Comparison of ENCODE assay signal across 11 mouse cellular contexts in genomic region chr8:116383495-116384417, GRCm38 (mm10).
DNase-seq lines count a peak whose midpoint lies in the region; ATAC-seq lines count a peak whose summit lies in the region.
"Had no signal": no experiment of that assay in that cellular context is flagged by ENCODE, and none has a peak within 500 bp of the region (broad histone marks: within the 10 kb centered on the region; RNA-seq: fewer than 3 reads in every experiment).

No protein-coding gene starts in this region.

- H3K4me3 ChIP-seq in kidney, embryonic 16.5 days (ENCODE audit: low read length): no peak overlapping the region
- no peak overlapping the region for H3K4me3 ChIP-seq in neural tube, embryonic 11.5 days (ENCODE audit: low read depth, low read length)
- H3K4me3 ChIP-seq: embryonic facial prominence, embryonic 15.5 days had no signal

- no peak overlapping the region for H3K27ac ChIP-seq in kidney, embryonic 16.5 days (ENCODE audit: low read length)
- H3K27ac ChIP-seq in neural tube, embryonic 11.5 days (ENCODE audit: low read depth, low read length): no peak overlapping the region
- H3K27ac ChIP-seq: embryonic facial prominence, embryonic 15.5 days had no signal

- H3K27me3 ChIP-seq in kidney, embryonic 16.5 days (ENCODE audit: insufficient read depth, low read length): no peaks in the 10 kb centered on the region
- no peaks in the 10 kb centered on the region for H3K27me3 ChIP-seq in neural tube, embryonic 11.5 days (ENCODE audit: control insufficient read depth, insufficient read depth, low read length)
- H3K27me3 ChIP-seq: embryonic facial prominence, embryonic 15.5 days had no signal

- DNase-seq in kidney, adult 18-20 months: no peak
- DNase-seq in embryo, embryonic 11 days: peak; percentile 67
- DNase-seq in heart, postnatal 14 days: peak; percentile 31 to 36
- peak; percentile 65 for DNase-seq in neural tube, embryonic 11.5 days (ENCODE audit: low spot score)
- DNase-seq in natural killer cell, adult 2 months (ENCODE audit: low spot score in 2 of 2): no peak
- DNase-seq in adrenal gland, adult 18-20 months (ENCODE audit: low spot score in 2 of 2): no peak
- DNase-seq: thymus, postnatal 36 days had no signal

- no peak overlapping the region for H3K4me2 ChIP-seq in kidney, embryonic 16.5 days (replicated peaks; ENCODE audit: low read depth, low read length)
- no peak overlapping the region; the same call in 1 of the 2 replicates for H3K4me2 ChIP-seq in neural tube, embryonic 11.5 days (ENCODE audit: low read depth)
- H3K4me2 ChIP-seq: embryonic facial prominence, embryonic 15.5 days had no signal

- intact Hi-C loops in heart, postnatal 14 days (cut with DNase I): no loop called here

- peaks cover 5% of the 10 kb centered on the region; the same call in 1 of the 2 replicates for H3K4me1 ChIP-seq in kidney, embryonic 16.5 days (ENCODE audit: insufficient read depth, low read length)
- H3K4me1 ChIP-seq in neural tube, embryonic 11.5 days (ENCODE audit: control insufficient read depth, insufficient read depth, low read length): peaks cover 8% of the 10 kb centered on the region; the same call in 1 of the 2 replicates

- H3K9ac ChIP-seq in kidney, embryonic 16.5 days (replicated peaks; ENCODE audit: low read length): no peak overlapping the region
- H3K9ac ChIP-seq in neural tube, embryonic 11.5 days (ENCODE audit: low read length): no peak overlapping the region
- H3K9ac ChIP-seq: embryonic facial prominence, embryonic 15.5 days had no signal

- no peaks in the 10 kb centered on the region for H3K36me3 ChIP-seq in kidney, embryonic 16.5 days (ENCODE audit: insufficient read depth, low read length)
- no peaks in the 10 kb centered on the region for H3K36me3 ChIP-seq in neural tube, embryonic 11.5 days (ENCODE audit: control insufficient read depth, insufficient read depth, low read length)
- H3K36me3 ChIP-seq: embryonic facial prominence, embryonic 15.5 days; G1E had no signal

- peak; percentile 46; the same call in 1 of the 2 replicates for ATAC-seq in kidney, embryonic 16.5 days (ENCODE audit: low FRiP score, low TSS enrichment)
- peak; percentile 73 for ATAC-seq in neural tube, embryonic 11.5 days (ENCODE audit: insufficient read depth, low FRiP score, low TSS enrichment)
- no peak for ATAC-seq in monocyte, adult 5-6 weeks (replicated peaks; ENCODE audit: insufficient number of reproducible peaks, low FRiP score, low TSS enrichment, poor library complexity, severe bottlenecking)

- 22% methylated on average over 13 of the region's 14 CpGs for WGBS in kidney, embryonic 16.5 days
- WGBS in neural tube, embryonic 11.5 days: 6% methylated on average over 12 of the region's 14 CpGs

- 0 out of 2 replicates have a peak, but pooled peaks cover 3% of the 10 kb centered on the region for H3K9me3 ChIP-seq in kidney, embryonic 16.5 days (ENCODE audit: low read length)
- H3K9me3 ChIP-seq in neural tube, embryonic 11.5 days (ENCODE audit: control insufficient read depth, low read length): no peaks in the 10 kb centered on the region
- H3K9me3 ChIP-seq: embryonic facial prominence, embryonic 15.5 days had no signal

Comparison
In these comparisons a context has a peak if more than half of its experiments do, and no peak if none do; other contexts are left out.
1. DNase-seq: peak in embryo, embryonic 11 days (single experiment), heart, postnatal 14 days (2 of 2) and neural tube, embryonic 11.5 days (single experiment); none in kidney, adult 18-20 months (single experiment), natural killer cell, adult 2 months (0 of 2) and adrenal gland, adult 18-20 months (0 of 2).